Mouse (Mus musculus) liver, adult 2 months (tissue): ENCODE measurements around the gene Vasn.

Experiments
- CTCF ChIP-seq: fragments of 200-500 bp; IDR thresholded peaks from 2 replicates; pipeline ENCODE4 v1.5.1; 2011; ENCODE audit warnings: low read depth, low read length, control low read depth
- POLR2A ChIP-seq: fragments of 200-500 bp; IDR thresholded peaks from 2 replicates; pipeline ENCODE4 v1.6.1; 2011; ENCODE audit warnings: low read length, control low read depth; ENCODE audit not compliant: insufficient read depth; ENCODE audit errors: extremely low read depth

DNA sequence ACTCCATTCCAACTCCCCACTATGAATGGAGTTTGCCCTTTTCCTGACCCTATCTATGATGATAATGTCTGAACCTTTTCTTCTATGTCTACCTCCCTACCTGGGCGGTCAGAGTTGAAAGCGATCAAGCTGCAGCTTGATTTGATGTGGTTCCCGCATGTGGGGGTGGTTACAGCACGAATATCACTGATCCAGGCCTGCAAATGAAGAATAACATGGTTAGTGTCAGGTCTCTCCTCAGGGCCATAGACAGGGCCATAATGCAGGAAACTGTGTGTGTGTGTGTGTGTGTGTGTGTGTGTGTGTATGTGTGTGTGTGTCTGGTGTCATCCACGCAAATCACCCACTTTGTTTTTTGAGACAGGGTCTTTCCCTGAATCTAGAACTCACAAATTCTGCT is 37.1 kb downstream of the Vasn start:
- TF ChIP-seq POLR2A (no peak), CTCF (no peak)
